In the genomic region with DNA sequence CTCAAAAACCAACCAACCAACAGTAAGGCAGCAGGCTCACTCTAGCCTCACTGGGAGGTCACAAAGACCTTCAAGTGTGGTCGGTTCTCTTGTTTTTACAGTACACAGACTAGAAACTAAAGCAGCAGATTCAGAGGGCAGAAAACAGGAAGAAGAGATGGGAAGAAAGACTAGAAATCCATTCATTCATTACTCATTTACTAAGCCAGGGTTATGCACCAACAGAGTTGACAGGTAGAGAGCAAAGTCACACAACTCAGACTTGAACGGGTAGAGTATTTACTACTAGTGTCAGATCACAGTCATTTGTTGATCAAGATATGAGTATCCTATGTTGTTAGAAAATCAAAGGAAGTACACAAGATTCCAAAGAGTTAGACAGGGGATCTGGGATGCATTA, we compare ENCODE assay signal across 13 mouse cellular contexts.
"Had no signal": no experiment of that assay in that cellular context is flagged by ENCODE, and none has a peak within 500 bp of the region (broad histone marks: within the 10 kb centered on the region; RNA-seq: fewer than 3 reads in every experiment).

No protein-coding gene starts in this region.

- H3K4me1 ChIP-seq: limb, embryonic 12.5 days; limb, embryonic 15.5 days had no signal

- H3K9ac ChIP-seq: limb, embryonic 12.5 days; limb, embryonic 15.5 days had no signal

- H3K27ac ChIP-seq: limb, embryonic 12.5 days; limb, embryonic 15.5 days had no signal

- ATAC-seq: inflammation-experienced regulatory T-cells, adult 6 months; intestine, embryonic 16.5 days had no signal

- H3K27me3 ChIP-seq: limb, embryonic 12.5 days; limb, embryonic 15.5 days had no signal

- H3K4me3 ChIP-seq: limb, embryonic 12.5 days; limb, embryonic 15.5 days had no signal

- H3K4me2 ChIP-seq: limb, embryonic 12.5 days; limb, embryonic 15.5 days; midbrain, embryonic 11.5 days had no signal

- H3K9me3 ChIP-seq: limb, embryonic 12.5 days; limb, embryonic 15.5 days had no signal

- DNase-seq: kidney, postnatal 4 days; left cerebral cortex, postnatal 4 days; lung, adult 2 months; lung, postnatal 14 days; lung, postnatal 4 days; midbrain, embryonic 14.5 days; thymus, adult 18-20 months; thymus, postnatal 36 days had no signal
